Mouse (Mus musculus) midbrain, embryonic 13.5 days (tissue): ENCODE measurements around the gene Exoc4. TPM values are rescaled to one million over a fixed set of nuclear protein-coding genes. Genes with fewer than 3 reads are reported as not detected.

Source experiments
- ATAC-seq: fragments of 200-750 bp; cut with Nextera tagmentation; 2 replicates; pipeline ENCODE4 v1.8.0; 2017; ENCODE audit warnings: mild to moderate bottlenecking, moderate TSS enrichment, moderate library complexity
- H3K27ac ChIP-seq: fragments of 300-500 bp; sonication (generic); 2 replicates; pipeline ENCODE4 v1.5.1; 2015; ENCODE audit warnings: inconsistent platforms, mild to moderate bottlenecking, moderate library complexity
- H3K27me3 ChIP-seq: fragments of 300-500 bp; sonication (generic); 2 replicates; pipeline ENCODE4 v1.6.1; 2015; ENCODE audit warnings: mild to moderate bottlenecking, inconsistent platforms
- H3K36me3 ChIP-seq: fragments of 300-500 bp; sonication (generic); 2 replicates; pipeline ENCODE4 v1.6.1; 2015; ENCODE audit warnings: mild to moderate bottlenecking, inconsistent platforms
- H3K4me1 ChIP-seq: fragments of 300-500 bp; sonication (generic); replicated peaks from 2 replicates; pipeline ENCODE4 v1.6.1; 2015; ENCODE audit warnings: inconsistent platforms
- H3K4me2 ChIP-seq: fragments of 300-500 bp; sonication (generic); replicated peaks from 2 replicates; pipeline ENCODE4 v1.6.1; 2015; ENCODE audit warnings: moderate library complexity, mild to moderate bottlenecking, inconsistent platforms
- H3K4me3 ChIP-seq: fragments of 300-500 bp; sonication (generic); replicated peaks from 2 replicates; pipeline ENCODE4 v1.5.1; 2015; ENCODE audit warnings: mild to moderate bottlenecking, inconsistent platforms
- H3K9ac ChIP-seq: fragments of 300-500 bp; sonication (generic); replicated peaks from 2 replicates; pipeline ENCODE4 v1.6.1; 2015; ENCODE audit warnings: mild to moderate bottlenecking, inconsistent platforms
- H3K9me3 ChIP-seq: fragments of 300-500 bp; sonication (generic); 2 replicates; pipeline ENCODE4 v1.6.1; 2016; ENCODE audit warnings: mild to moderate bottlenecking, inconsistent platforms
- WGBS: fragments of 180-500 bp; shearing (Covaris S2); methylation state at CpG from one replicate; pipeline ENCODE4 v1.1.7; 2015; 5-methylcytosine and 5-hydroxymethylcytosine counted together
- polyA plus RNA-seq: library from polyadenylated mRNA; unstranded; fragments of >200 nt; fragmentation: Nextera tagmentation; extraction: Ambion mirVana; gene quantifications from 2 replicates; pipeline ENCODE4 v1.2.1, GENCODE M21; 2015

The Exoc4 gene
- polyA plus RNA-seq, 1 experiment from 2014 or later, result 50.7 TPM

- no peak overlapping the region for H3K9ac ChIP-seq
- ATAC-seq, result no peak
- no peak overlapping the region for H3K4me3 ChIP-seq
- H3K36me3 ChIP-seq, result 0 out of 2 replicates have a peak, but pooled peaks cover 4% of the 10 kb centered on the region
- H3K4me2 ChIP-seq, result no peak overlapping the region
- H3K27ac ChIP-seq, result no peak overlapping the region
- WGBS, result 90% methylated on average over 3 of the region's 3 CpGs
- no peaks in the 10 kb centered on the region for H3K4me1 ChIP-seq
- H3K9me3 ChIP-seq, result no peaks in the 10 kb centered on the region
- H3K27me3 ChIP-seq, result no peaks in the 10 kb centered on the region
Measured at GRCm38 (mm10) chr6:33322849-33323248, 74.0 kb downstream of the Exoc4 start.

DNA sequence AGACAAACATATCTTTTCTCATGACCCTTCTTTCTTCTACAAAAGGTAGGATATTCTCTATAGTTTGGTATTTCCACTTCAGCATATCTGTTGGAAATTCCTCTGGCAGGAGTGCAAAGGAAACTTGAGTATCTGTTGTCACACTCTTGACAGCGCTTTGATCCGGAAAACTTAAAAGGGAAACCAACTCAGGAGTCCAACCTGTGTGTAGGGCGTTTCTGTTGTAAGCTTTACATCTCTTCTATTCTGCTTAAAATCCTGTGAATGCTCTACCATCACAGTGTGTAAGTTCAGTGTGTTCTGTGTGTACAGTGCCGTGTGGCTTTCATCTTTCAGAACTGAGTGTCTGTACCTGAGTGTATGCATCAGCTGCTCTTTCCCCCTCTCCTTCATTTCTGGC, 74.5 kb downstream of the Exoc4 start:
- 88% methylated on average over 4 of the region's 4 CpGs for WGBS
- Histone ChIP-seq H3K27me3 (no peaks in the 10 kb centered on the region), H3K27ac (no peak overlapping the region), H3K4me2 (no peak overlapping the region), H3K36me3 (0 out of 2 replicates have a peak, but pooled peaks cover 4% of the 10 kb centered on the region), H3K4me3 (no peak overlapping the region), H3K9me3 (no peaks in the 10 kb centered on the region), H3K4me1 (no peaks in the 10 kb centered on the region), H3K9ac (no peak overlapping the region)
- ATAC-seq, result no peak

DNA sequence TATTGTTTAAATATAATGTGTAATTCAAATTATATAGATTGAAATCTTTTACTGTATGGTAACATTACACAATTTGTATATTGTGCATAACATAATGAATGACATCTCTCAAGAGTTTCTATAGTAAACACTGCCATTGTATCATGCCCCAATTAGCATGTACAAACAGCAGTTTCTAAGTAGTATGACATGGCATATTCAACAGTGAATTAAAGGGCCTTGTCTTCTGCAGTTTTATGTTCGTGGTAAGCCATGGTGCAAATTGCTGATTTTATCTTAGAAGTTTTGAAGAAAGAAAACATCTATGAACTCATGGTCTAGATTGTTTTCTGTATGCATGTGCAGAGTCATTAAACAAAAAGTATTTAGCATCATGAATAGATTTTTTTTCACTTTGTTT, 79.4 kb downstream of the Exoc4 start:
- 60% methylated on average over 1 of the region's 1 CpGs for WGBS
- Histone ChIP-seq H3K27ac (no peak overlapping the region), H3K27me3 (no peaks in the 10 kb centered on the region), H3K4me3 (no peak overlapping the region), H3K4me2 (no peak overlapping the region), H3K36me3 (no peaks in the 10 kb centered on the region), H3K4me1 (no peaks in the 10 kb centered on the region), H3K9ac (no peak overlapping the region), H3K9me3 (no peaks in the 10 kb centered on the region)
- no peak for ATAC-seq

DNA sequence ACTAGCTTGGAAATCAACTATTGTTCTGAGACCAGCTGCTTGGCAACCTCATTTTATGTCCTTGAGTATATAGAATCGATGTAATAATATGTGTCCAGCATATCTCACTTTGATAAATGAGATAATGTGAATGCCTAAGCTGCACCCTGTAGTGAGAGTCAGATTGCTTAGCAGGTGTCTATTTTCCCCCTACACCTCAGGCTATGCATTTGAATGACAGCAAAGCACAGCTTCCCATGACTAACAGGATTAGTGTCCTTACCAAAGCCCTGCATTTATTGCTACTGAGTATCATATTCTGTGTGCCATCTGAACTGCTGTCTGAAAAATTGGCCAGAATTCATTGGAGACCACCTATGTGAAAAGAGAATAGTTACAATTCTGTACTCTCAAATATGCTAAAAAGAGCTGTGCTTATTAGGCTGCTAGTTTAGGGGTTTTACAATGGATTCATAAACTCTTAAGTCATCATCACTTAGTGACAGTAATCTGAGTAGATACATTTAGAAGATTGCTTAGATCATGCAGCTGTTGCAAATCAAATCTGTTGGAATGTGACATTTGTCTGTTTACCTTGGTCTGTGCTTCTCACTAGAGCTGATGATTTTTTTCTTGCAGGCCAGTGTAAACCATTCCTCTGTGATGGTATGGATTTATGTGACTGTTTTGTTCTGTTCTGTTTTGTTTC, 98.3 kb downstream of the Exoc4 start:
- Histone ChIP-seq H3K9ac (no peak overlapping the region), H3K36me3 (no peaks in the 10 kb centered on the region), H3K9me3 (no peaks in the 10 kb centered on the region), H3K4me3 (no peak overlapping the region), H3K4me1 (peaks cover 18% of the 10 kb centered on the region), H3K27ac (no peak overlapping the region), H3K27me3 (no peaks in the 10 kb centered on the region), H3K4me2 (no peak overlapping the region)
- 28% methylated on average over 1 of the region's 1 CpGs for WGBS
- ATAC-seq, result peak; percentile 66; the same call in 1 of the 2 replicates

- no peaks in the 10 kb centered on the region for H3K9me3 ChIP-seq
- 0 out of 2 replicates have a peak, but pooled peaks cover 4% of the 10 kb centered on the region for H3K36me3 ChIP-seq
- WGBS, result 90% methylated on average over 6 of the region's 6 CpGs
- no peak overlapping the region for H3K27ac ChIP-seq
- no peaks in the 10 kb centered on the region for H3K27me3 ChIP-seq
- H3K4me3 ChIP-seq, result no peak overlapping the region
- no peak overlapping the region for H3K9ac ChIP-seq
- no peak for ATAC-seq
- no peak overlapping the region for H3K4me2 ChIP-seq
- no peaks in the 10 kb centered on the region for H3K4me1 ChIP-seq
Measured at GRCm38 (mm10) chr6:33361613-33362012, 112.7 kb downstream of the Exoc4 start.

GRCm38 (mm10) chr6:33380517-33380916, 131.6 kb downstream of the Exoc4 start:
- Histone ChIP-seq H3K9ac (no peak overlapping the region), H3K27ac (no peak overlapping the region), H3K4me3 (no peak overlapping the region), H3K27me3 (no peaks in the 10 kb centered on the region), H3K36me3 (no peaks in the 10 kb centered on the region), H3K9me3 (no peaks in the 10 kb centered on the region), H3K4me2 (no peak overlapping the region), H3K4me1 (no peaks in the 10 kb centered on the region)
- WGBS, result 82% methylated on average over 3 of the region's 3 CpGs
- ATAC-seq, result no peak

DNA sequence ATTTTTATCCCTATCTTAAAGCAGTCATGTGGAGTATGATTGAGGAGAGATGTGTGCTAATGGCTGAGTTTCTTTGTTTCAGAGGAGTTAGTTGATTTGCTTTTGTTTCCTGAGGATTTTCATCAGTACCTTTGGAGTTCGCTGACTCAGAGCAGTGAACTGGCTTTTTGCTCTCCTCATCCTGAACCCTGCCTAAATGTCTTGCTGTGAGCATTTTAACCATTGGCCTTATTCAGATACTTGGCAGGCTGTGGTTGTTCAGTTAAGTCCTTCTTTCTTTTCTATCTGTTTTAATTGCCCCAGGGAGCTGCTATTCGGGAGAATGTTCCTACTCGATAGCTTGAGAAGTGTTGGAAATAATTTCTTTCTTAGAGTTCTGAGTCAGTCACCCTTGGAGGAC, 133.3 kb downstream of the Exoc4 start:
- Histone ChIP-seq H3K27ac (no peak overlapping the region), H3K9me3 (no peaks in the 10 kb centered on the region), H3K4me3 (no peak overlapping the region), H3K4me2 (no peak overlapping the region), H3K27me3 (no peaks in the 10 kb centered on the region), H3K9ac (no peak overlapping the region), H3K36me3 (no peaks in the 10 kb centered on the region), H3K4me1 (no peaks in the 10 kb centered on the region)
- no peak for ATAC-seq
- 29% methylated on average over 3 of the region's 3 CpGs for WGBS

DNA sequence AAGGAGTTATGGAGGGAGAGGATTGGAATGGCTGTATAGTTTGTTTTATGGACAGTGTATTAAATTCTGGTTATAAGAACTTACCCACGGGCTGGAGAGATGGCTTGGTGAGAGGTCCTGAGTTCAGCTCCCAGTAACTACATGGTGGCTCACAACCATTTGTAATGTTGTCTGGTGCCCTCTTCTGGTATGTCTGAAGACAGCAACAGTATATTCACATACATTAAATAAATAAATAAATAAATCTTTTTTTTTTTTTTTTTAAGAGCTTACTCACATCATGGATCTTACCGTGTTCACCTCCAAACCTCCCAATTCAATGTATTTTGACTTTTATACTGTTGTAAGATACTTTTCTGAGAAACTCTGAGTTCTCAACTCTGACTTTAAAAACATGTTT, 143.1 kb downstream of the Exoc4 start:
- 87% methylated on average over 2 of the region's 2 CpGs for WGBS
- Histone ChIP-seq H3K36me3 (no peaks in the 10 kb centered on the region), H3K4me3 (no peak overlapping the region), H3K4me2 (no peak overlapping the region), H3K4me1 (no peaks in the 10 kb centered on the region), H3K9ac (no peak overlapping the region), H3K27me3 (no peaks in the 10 kb centered on the region), H3K27ac (no peak overlapping the region), H3K9me3 (no peaks in the 10 kb centered on the region)
- no peak for ATAC-seq

DNA sequence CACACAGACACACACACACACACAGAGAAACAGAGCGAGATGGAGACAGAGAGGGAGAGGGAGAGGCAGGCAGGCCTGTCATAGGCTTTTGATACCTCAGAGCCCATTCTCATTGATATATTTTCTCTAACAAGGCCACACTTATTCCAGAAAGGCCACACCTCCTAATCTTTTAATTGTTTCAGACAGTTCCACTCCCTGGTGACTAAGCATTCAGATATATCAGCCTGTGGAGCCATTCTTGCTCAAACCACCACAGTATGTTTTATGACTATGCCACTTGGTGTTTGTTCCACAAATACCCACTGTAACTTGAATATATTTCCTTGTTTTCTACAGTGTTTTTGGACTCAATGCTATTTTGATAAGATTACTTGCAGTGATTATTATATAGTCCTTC, 150.6 kb downstream of the Exoc4 start:
- Histone ChIP-seq H3K9me3 (no peaks in the 10 kb centered on the region), H3K36me3 (no peaks in the 10 kb centered on the region), H3K4me3 (no peak overlapping the region), H3K9ac (no peak overlapping the region), H3K4me2 (no peak overlapping the region), H3K4me1 (peaks cover 2% of the 10 kb centered on the region; the same call in 1 of the 2 replicates), H3K27ac (no peak overlapping the region), H3K27me3 (no peaks in the 10 kb centered on the region)
- WGBS, result no CpG with 5 or more reads among the region's 1 CpGs
- no peak for ATAC-seq

DNA sequence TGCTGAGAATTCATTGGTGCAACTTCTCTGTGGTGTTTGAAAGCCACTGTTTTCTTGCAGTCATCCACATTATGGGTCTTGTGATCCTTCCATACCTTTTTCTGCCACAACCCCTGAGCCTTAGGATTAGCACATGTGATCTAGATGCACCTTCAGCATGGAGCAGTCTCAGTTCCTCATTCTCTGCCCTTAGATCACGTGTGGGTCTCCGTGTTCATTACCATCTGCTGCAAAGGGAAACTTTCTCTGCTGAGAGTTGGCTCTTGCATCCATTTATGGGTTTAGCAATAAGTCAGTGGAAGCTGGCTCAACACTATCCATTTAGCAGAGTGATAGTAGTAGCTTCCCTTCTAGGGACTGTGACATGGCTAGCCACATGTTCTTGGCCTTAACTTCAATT, 152.3 kb downstream of the Exoc4 start:
- Histone ChIP-seq H3K4me3 (no peak overlapping the region), H3K36me3 (no peaks in the 10 kb centered on the region), H3K4me2 (no peak overlapping the region), H3K9ac (no peak overlapping the region), H3K27ac (no peak overlapping the region), H3K27me3 (no peaks in the 10 kb centered on the region), H3K9me3 (no peaks in the 10 kb centered on the region), H3K4me1 (peaks cover 17% of the 10 kb centered on the region)
- 92% methylated on average over 2 of the region's 2 CpGs for WGBS
- ATAC-seq, result no peak

DNA sequence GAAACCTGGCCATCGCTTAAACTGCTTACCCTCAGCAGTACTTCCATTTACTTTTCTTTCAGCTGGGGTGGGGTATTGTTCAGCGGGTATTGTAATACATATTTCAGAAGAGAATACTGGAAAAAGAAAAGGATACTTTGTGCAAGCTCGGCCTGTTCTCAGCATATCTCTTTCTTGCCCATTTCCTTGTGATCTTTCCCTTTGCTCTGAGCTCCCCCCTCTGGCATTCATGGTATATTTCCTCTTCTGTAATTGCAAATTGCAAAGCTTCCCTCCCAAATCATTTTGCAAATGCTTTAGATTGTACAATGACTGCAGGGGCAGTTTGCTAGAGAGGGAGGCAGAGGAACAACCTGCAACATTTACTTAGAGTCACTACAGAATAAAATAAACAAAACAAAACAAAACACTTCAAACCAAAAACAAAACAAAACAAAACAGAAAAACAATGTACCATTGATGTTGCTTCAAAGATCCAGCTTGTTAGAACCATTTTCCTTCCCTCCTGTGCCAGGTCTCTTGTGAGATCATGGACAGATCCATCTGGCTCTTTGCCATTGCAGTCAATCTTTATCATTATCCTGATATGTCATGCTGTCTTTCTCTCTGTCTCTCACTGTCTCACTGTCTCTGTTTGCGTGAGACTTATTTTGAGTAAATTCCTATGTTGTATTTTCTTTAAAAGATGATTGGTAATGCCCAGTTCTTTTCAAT, 156.8 kb downstream of the Exoc4 start:
- Histone ChIP-seq H3K4me1 (peaks cover 17% of the 10 kb centered on the region), H3K4me3 (no peak overlapping the region), H3K27me3 (no peaks in the 10 kb centered on the region), H3K9me3 (no peaks in the 10 kb centered on the region), H3K27ac (peak overlapping the region; percentile 58), H3K4me2 (no peak overlapping the region), H3K9ac (no peak overlapping the region), H3K36me3 (no peaks in the 10 kb centered on the region)
- no peak for ATAC-seq
- WGBS, result 57% methylated on average over 4 of the region's 4 CpGs

DNA sequence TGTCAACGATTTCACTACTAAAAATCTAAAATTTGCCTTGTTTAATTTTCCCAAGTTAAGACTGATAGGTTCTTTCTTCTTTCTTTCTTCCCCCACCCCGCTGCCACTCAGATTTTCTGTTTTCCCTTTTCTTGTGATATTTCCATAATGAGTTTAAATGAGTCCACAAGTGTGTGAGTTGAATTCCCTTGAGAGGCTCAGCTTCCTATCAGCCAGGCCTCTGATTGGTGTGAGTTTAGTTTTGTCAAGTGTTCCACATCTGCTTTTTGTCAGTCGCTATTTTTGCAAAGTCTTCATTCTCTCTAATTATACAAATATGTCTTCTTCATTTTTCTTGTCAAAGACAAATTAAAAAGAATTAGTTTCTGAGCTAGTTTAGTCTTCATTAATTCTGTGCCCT, 160.7 kb downstream of the Exoc4 start:
- Histone ChIP-seq H3K9ac (no peak overlapping the region), H3K27me3 (no peaks in the 10 kb centered on the region), H3K4me1 (peaks cover 15% of the 10 kb centered on the region), H3K4me2 (no peak overlapping the region), H3K36me3 (no peaks in the 10 kb centered on the region), H3K27ac (no peak overlapping the region), H3K9me3 (no peaks in the 10 kb centered on the region), H3K4me3 (no peak overlapping the region)
- 87% methylated on average over 3 of the region's 3 CpGs for WGBS
- ATAC-seq, result no peak
